ENCODE assay signal across 8 mouse cellular contexts in the genomic region with DNA sequence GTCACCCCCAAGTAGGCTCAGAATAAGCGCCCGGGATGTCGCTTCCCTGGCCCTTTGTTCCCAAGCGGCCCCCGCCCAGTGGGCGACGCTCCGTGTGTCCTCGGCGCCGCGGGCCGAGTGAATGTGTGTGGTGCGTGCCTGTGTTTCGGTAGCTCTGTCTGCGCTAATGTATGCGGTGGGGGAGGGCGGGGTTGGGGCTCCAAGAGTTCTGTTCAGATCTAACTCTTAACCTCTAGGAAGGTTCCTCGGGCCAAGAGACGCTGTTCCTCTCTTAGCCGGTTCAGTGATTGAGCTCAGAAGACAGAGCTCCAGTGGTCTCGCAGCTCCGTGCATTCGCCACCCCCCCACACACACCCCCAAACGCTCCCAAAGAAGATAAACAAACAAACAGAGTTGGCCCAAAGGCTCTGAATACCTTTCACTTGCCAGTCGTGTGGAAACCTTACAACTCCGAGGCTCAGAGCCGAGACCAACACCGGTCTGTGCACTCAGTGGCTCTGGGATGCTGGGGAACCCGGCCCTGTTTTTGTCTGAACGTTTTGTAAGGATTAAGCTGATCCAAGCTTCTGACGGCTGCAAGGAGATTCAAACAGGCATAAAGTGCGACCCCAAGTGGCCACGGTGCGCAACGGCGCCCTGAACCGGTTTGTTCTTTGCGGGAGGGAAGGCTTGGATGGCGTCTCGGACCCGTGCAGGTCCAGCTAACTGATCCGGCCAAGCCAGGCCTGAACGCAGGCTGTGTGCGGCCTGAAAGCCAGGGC. TPM values are rescaled to one million over a fixed set of nuclear protein-coding genes. Genes with fewer than 3 reads are reported as not detected.
DNase-seq lines count a peak whose midpoint lies in the region; ATAC-seq and TF ChIP-seq lines count a peak whose summit lies in the region.

No protein-coding gene starts in this region.

- peaks cover 80% of the 10 kb centered on the region for H3K27me3 ChIP-seq in forebrain, embryonic 12.5 days
- peaks cover 58% of the 10 kb centered on the region for H3K27me3 ChIP-seq in heart, postnatal 0 days (ENCODE audit: control insufficient read depth, insufficient read depth, low read length)
- H3K27me3 ChIP-seq in liver, embryonic 16.5 days (ENCODE audit: control insufficient read depth, insufficient read depth, low read depth, low read length), result peaks cover 92% of the 10 kb centered on the region
- peaks cover 83% of the 10 kb centered on the region for H3K27me3 ChIP-seq in neural tube, embryonic 13.5 days
- H3K27me3 ChIP-seq in testis, adult 2 months (ENCODE audit: control insufficient read depth, insufficient read depth, low read length), result no peaks in the 10 kb centered on the region; the same call in 1 of the 2 replicates

- peak; percentile 43 to 63 for DNase-seq in CD8-positive naive resting alpha-beta T cell, adult 2 months (ENCODE audit: low read depth in 2 of 2, low spot score in 2 of 2)
- peak; percentile 39 for DNase-seq in c-Kit-positive CD71-positive TER-119-negative erythroid progenitor cells, embryonic 14.5 days (ENCODE audit: low read depth)
- peak; percentile 91 for DNase-seq in heart, postnatal 0 days (ENCODE audit: low spot score)
- DNase-seq in large intestine, adult 2 months (ENCODE audit: low read depth, low spot score), result peak; percentile 64

- no peak for TF ChIP-seq EP300 in heart, postnatal 0 days (IDR thresholded peaks at IDR 0.05; ENCODE audit: low read depth)

- WGBS in forebrain, embryonic 12.5 days, result under 1% methylated on average over 45 of the region's 45 CpGs
- under 1% methylated on average over 45 of the region's 45 CpGs for WGBS in heart, postnatal 0 days
- WGBS in large intestine, adult 2 months, result under 1% methylated on average over 45 of the region's 45 CpGs
- under 1% methylated on average over 45 of the region's 45 CpGs for WGBS in liver, embryonic 16.5 days (ENCODE audit: insufficient replicate concordance)
- under 1% methylated on average over 45 of the region's 45 CpGs for WGBS in neural tube, embryonic 13.5 days

- peak overlapping the region; percentile 91 for H3K4me2 ChIP-seq in forebrain, embryonic 12.5 days
- H3K4me2 ChIP-seq in heart, postnatal 0 days (ENCODE audit: low read depth, low read length), result peak overlapping the region; percentile 88
- H3K4me2 ChIP-seq in liver, embryonic 16.5 days (ENCODE audit: low read depth, low read length), result peak overlapping the region; percentile 69
- H3K4me2 ChIP-seq in neural tube, embryonic 13.5 days, result peak overlapping the region; percentile 81

- H3K4me3 ChIP-seq in forebrain, embryonic 12.5 days (replicated peaks), result peak overlapping the region; percentile 60
- H3K4me3 ChIP-seq in heart, postnatal 0 days (ENCODE audit: low read depth, low read length), result peak overlapping the region; percentile 53
- H3K4me3 ChIP-seq in liver, embryonic 16.5 days (ENCODE audit: low read depth, low read length), result peak overlapping the region; percentile 52
- peak overlapping the region; percentile 57 for H3K4me3 ChIP-seq in neural tube, embryonic 13.5 days
- H3K4me3 ChIP-seq in testis, adult 2 months (ENCODE audit: control insufficient read depth, low read depth, low read length), result peak overlapping the region; percentile 74

- H3K4me1 ChIP-seq in forebrain, embryonic 12.5 days, result peaks cover 49% of the 10 kb centered on the region
- peaks cover 16% of the 10 kb centered on the region; the same call in 1 of the 2 replicates for H3K4me1 ChIP-seq in heart, postnatal 0 days (ENCODE audit: control insufficient read depth, insufficient read depth)
- no peaks in the 10 kb centered on the region; the same call in 1 of the 2 replicates for H3K4me1 ChIP-seq in liver, embryonic 16.5 days (ENCODE audit: control insufficient read depth, low read depth, low read length)
- peaks cover 60% of the 10 kb centered on the region for H3K4me1 ChIP-seq in neural tube, embryonic 13.5 days (replicated peaks)
- H3K4me1 ChIP-seq in testis, adult 2 months (ENCODE audit: control insufficient read depth, insufficient read depth, low read length), result peaks cover 8% of the 10 kb centered on the region

- H3K27ac ChIP-seq in forebrain, embryonic 12.5 days, result peak overlapping the region; percentile 83
- H3K27ac ChIP-seq in heart, postnatal 0 days (ENCODE audit: low read depth), result peak overlapping the region; percentile 77
- H3K27ac ChIP-seq in liver, embryonic 16.5 days (ENCODE audit: low read length), result peak overlapping the region; percentile 56; the same call in 1 of the 2 replicates
- H3K27ac ChIP-seq in neural tube, embryonic 13.5 days (replicated peaks), result peak overlapping the region; percentile 84
- H3K27ac ChIP-seq in testis, adult 2 months (ENCODE audit: control insufficient read depth, insufficient read depth, low read depth, low read length), result peak overlapping the region; percentile 71; the same call in 1 of the 2 replicates

- no peaks in the 10 kb centered on the region for H3K36me3 ChIP-seq in forebrain, embryonic 12.5 days (replicated peaks)
- no peaks in the 10 kb centered on the region for H3K36me3 ChIP-seq in heart, postnatal 0 days (replicated peaks; ENCODE audit: control insufficient read depth, insufficient read depth, low read length)
- H3K36me3 ChIP-seq in liver, embryonic 16.5 days (ENCODE audit: control insufficient read depth, insufficient read depth), result no peaks in the 10 kb centered on the region
- no peaks in the 10 kb centered on the region for H3K36me3 ChIP-seq in neural tube, embryonic 13.5 days
- H3K36me3 ChIP-seq in testis, adult 2 months (ENCODE audit: control insufficient read depth, insufficient read depth, low read length), result no peaks in the 10 kb centered on the region

- ATAC-seq in forebrain, embryonic 12.5 days (ENCODE audit: low FRiP score), result peak; percentile 67
- peak; percentile 54 for ATAC-seq in heart, postnatal 0 days (ENCODE audit: insufficient read depth, low read depth)
- ATAC-seq in liver, embryonic 16.5 days (ENCODE audit: low read depth), result peak; percentile 25
- peak; percentile 78 for ATAC-seq in neural tube, embryonic 13.5 days (ENCODE audit: low read depth)

- peak overlapping the region; percentile 67 for H3K9ac ChIP-seq in forebrain, embryonic 12.5 days
- H3K9ac ChIP-seq in heart, postnatal 0 days (replicated peaks; ENCODE audit: low read depth, low read length), result peak overlapping the region; percentile 54; the same call in 1 of the 2 replicates
- H3K9ac ChIP-seq in liver, embryonic 16.5 days (ENCODE audit: low read depth, low read length), result no peak overlapping the region; the same call in 1 of the 2 replicates
- peak overlapping the region; percentile 80 for H3K9ac ChIP-seq in neural tube, embryonic 13.5 days

- no peak for TF ChIP-seq POLR2A in testis, adult 2 months (IDR thresholded peaks at IDR 0.05; ENCODE audit: control insufficient read depth, low read depth, low read length)

- TF ChIP-seq CTCF in heart, postnatal 0 days (IDR thresholded peaks at IDR 0.05; ENCODE audit: low read depth), result peak; percentile 92
- peak; percentile 92 for TF ChIP-seq CTCF in testis, adult 2 months (IDR thresholded peaks at IDR 0.05; ENCODE audit: control insufficient read depth, insufficient read depth, insufficient replicate concordance, low read depth, low read length)

- no peaks in the 10 kb centered on the region for H3K9me3 ChIP-seq in forebrain, embryonic 12.5 days
- no peaks in the 10 kb centered on the region for H3K9me3 ChIP-seq in heart, postnatal 0 days (replicated peaks; ENCODE audit: control insufficient read depth, low read length)
- no peaks in the 10 kb centered on the region for H3K9me3 ChIP-seq in liver, embryonic 16.5 days (replicated peaks; ENCODE audit: control insufficient read depth, low read length)
- no peaks in the 10 kb centered on the region for H3K9me3 ChIP-seq in neural tube, embryonic 13.5 days

RNA-seq across cellular contexts. Expression of a gene that starts 0.8 kb away (rescaled TPM):
- polyA plus RNA-seq in forebrain, embryonic 12.5 days (2016; fragmentation: Nextera tagmentation; extraction: Ambion mirVana), result 7.5 and 7.8 TPM in 2 replicates
- total RNA-seq in heart, postnatal 0 days (2014; rRNA removed; ENCODE audit: low replicate concordance), result 3.8 and 4.8 TPM in 2 replicates
- polyA plus RNA-seq in heart, postnatal 0 days (2015; fragmentation: Nextera tagmentation; extraction: Ambion mirVana), result 4.5 and 5.5 TPM in 2 replicates
- 7.8 and 25.1 TPM in 2 replicates for polyA plus RNA-seq in large intestine, adult 2 months (2012; rRNA removed)
- 4.3 and 5.2 TPM in 2 replicates for polyA plus RNA-seq in liver, embryonic 16.5 days (2015; fragmentation: Nextera tagmentation; extraction: Ambion mirVana)
- 20.7 and 22.3 TPM in 2 replicates for polyA plus RNA-seq in neural tube, embryonic 13.5 days (2015; fragmentation: Nextera tagmentation; extraction: Ambion mirVana)
- 2.6 and 3.5 TPM in 2 replicates for polyA plus RNA-seq in testis, adult 2 months (2012; rRNA removed)

RNA-seq across cellular contexts. Expression of a gene that starts 33.7 kb away (rescaled TPM):
- 0.38 TPM in 1 of 2 replicates, not detected in the other for polyA plus RNA-seq in forebrain, embryonic 12.5 days (2016; fragmentation: Nextera tagmentation; extraction: Ambion mirVana)
- 1.5 and 1.9 TPM in 2 replicates for total RNA-seq in heart, postnatal 0 days (2014; rRNA removed; ENCODE audit: low replicate concordance)
- polyA plus RNA-seq in heart, postnatal 0 days (2015; fragmentation: Nextera tagmentation; extraction: Ambion mirVana), result 8.9 and 9.3 TPM in 2 replicates
- polyA plus RNA-seq in large intestine, adult 2 months (2012; rRNA removed), result 0.52 and 1.2 TPM in 2 replicates
- polyA plus RNA-seq in liver, embryonic 16.5 days (2015; fragmentation: Nextera tagmentation; extraction: Ambion mirVana), result 4.4 and 6.1 TPM in 2 replicates
- not detected in 2 replicates for polyA plus RNA-seq in neural tube, embryonic 13.5 days (2015; fragmentation: Nextera tagmentation; extraction: Ambion mirVana)
- 0.31 and 0.77 TPM in 2 replicates for polyA plus RNA-seq in testis, adult 2 months (2012; rRNA removed)

Comparison
In these comparisons a context has a peak if more than half of its experiments do, and no peak if none do; other contexts are left out.
1. Peak in every context shown above with its lines: DNase-seq, ATAC-seq, H3K4me3 ChIP-seq and H3K27ac ChIP-seq.
2. DNase-seq: peak in every context shown above with its lines; median percentile 91 in heart, postnatal 0 days; 64 in large intestine, adult 2 months; 53 in CD8-positive naive resting alpha-beta T cell, adult 2 months; 39 in c-Kit-positive CD71-positive TER-119-negative erythroid progenitor cells, embryonic 14.5 days.
3. ATAC-seq: peak in every context shown above with its lines; median percentile 78 in neural tube, embryonic 13.5 days; 67 in forebrain, embryonic 12.5 days; 54 in heart, postnatal 0 days; 25 in liver, embryonic 16.5 days.